ENCODE assay signal across 8 mouse cellular contexts in the genomic region with DNA sequence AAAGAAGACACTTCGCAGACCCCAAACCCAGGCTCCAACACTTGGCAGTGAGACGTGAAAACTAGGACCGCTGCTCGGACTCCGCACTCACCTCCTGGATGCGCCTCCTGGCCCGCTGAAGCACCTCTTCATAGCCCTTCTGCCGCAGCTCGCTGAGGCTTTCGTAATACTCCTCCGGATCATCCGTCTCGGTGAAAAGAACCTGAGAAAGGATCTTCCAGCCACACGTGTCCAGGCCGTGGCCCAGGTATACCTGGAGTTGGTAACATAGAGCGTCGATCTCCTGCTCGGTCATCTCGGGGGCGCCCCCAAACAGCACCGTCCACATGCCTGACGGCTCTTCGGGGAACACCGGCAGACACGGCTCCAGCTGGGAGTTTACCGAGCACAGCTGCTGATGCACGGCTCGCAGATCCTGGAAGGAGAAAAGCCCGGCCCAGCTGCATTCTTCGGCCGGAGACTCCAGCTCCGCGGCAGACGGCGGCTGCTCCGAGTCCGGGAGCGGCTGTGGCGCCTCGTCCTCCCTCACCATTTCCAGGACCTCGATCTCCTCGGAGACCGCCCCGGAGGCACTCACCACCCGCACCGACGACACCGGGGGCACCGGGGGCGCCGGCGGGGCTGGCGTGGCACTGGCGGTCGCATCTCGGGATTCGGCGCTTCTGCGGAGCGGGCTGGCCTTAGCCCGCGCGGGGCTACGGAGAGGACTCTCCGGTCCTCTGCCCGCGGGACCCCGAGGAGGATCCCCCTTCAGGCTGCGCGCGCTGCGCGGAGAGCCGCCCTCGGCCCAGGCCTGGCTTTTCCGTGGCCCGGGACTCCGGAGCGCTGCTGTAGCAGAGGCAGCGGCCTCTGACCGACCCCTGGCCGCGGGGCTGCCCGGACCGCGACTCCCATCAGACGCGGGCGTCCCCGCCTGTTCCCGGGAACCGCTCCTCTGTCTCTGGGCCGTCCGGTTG. TPM values are rescaled to one million over a fixed set of nuclear protein-coding genes. Genes with fewer than 3 reads are reported as not detected.
DNase-seq lines count a peak whose midpoint lies in the region; ATAC-seq and TF ChIP-seq lines count a peak whose summit lies in the region.

No protein-coding gene starts in this region.

- H3K9me3 ChIP-seq in erythroblast, embryonic 14.5 days (ENCODE audit: control insufficient read depth, low read length) = no peaks in the 10 kb centered on the region
- H3K9me3 ChIP-seq in heart, embryonic 13.5 days = no peaks in the 10 kb centered on the region
- no peaks in the 10 kb centered on the region for H3K9me3 ChIP-seq in kidney, postnatal 0 days (replicated peaks; ENCODE audit: low read length)
- H3K9me3 ChIP-seq in neural tube, embryonic 13.5 days = no peaks in the 10 kb centered on the region

- TF ChIP-seq POLR2A in brain, embryonic 14.5 days (IDR thresholded peaks at IDR 0.05; ENCODE audit: borderline replicate concordance, extremely low read depth, insufficient read depth, insufficient read length, poor library complexity, severe bottlenecking) = no peak
- no peak for TF ChIP-seq POLR2A in testis, adult 2 months (IDR thresholded peaks at IDR 0.05; ENCODE audit: control insufficient read depth, low read depth, low read length)

- WGBS in heart, embryonic 13.5 days = under 1% methylated on average over 92 of the region's 94 CpGs
- under 1% methylated on average over 92 of the region's 94 CpGs for WGBS in kidney, postnatal 0 days
- WGBS in neural tube, embryonic 13.5 days = under 1% methylated on average over 94 of the region's 94 CpGs

- peak overlapping the region; percentile 84 for H3K4me2 ChIP-seq in heart, embryonic 13.5 days
- peak overlapping the region; percentile 82 for H3K4me2 ChIP-seq in kidney, postnatal 0 days (ENCODE audit: low read length)
- H3K4me2 ChIP-seq in neural tube, embryonic 13.5 days = peak overlapping the region; percentile 92

- peaks cover 50% of the 10 kb centered on the region for H3K4me1 ChIP-seq in erythroblast, embryonic 14.5 days (ENCODE audit: control insufficient read depth)
- H3K4me1 ChIP-seq in heart, embryonic 13.5 days = peaks cover 34% of the 10 kb centered on the region
- peaks cover 9% of the 10 kb centered on the region; the same call in 1 of the 2 replicates for H3K4me1 ChIP-seq in kidney, postnatal 0 days (replicated peaks; ENCODE audit: insufficient read depth, low read length)
- H3K4me1 ChIP-seq in neural tube, embryonic 13.5 days (replicated peaks) = peaks cover 46% of the 10 kb centered on the region
- H3K4me1 ChIP-seq in testis, adult 2 months (ENCODE audit: control insufficient read depth, insufficient read depth, low read length) = peaks cover 2% of the 10 kb centered on the region; the same call in 1 of the 2 replicates

- H3K27me3 ChIP-seq in erythroblast, embryonic 14.5 days (ENCODE audit: control insufficient read depth) = no peaks in the 10 kb centered on the region
- H3K27me3 ChIP-seq in heart, embryonic 13.5 days (replicated peaks) = no peaks in the 10 kb centered on the region
- no peaks in the 10 kb centered on the region for H3K27me3 ChIP-seq in kidney, postnatal 0 days (ENCODE audit: insufficient read depth, low read length)
- H3K27me3 ChIP-seq in neural tube, embryonic 13.5 days = no peaks in the 10 kb centered on the region
- H3K27me3 ChIP-seq in testis, adult 2 months (ENCODE audit: control insufficient read depth, insufficient read depth, low read length) = no peaks in the 10 kb centered on the region

- DNase-seq in CD8-positive naive resting alpha-beta T cell, adult 2 months (ENCODE audit: low read depth in 2 of 2, low spot score in 2 of 2) = peak; percentile 22 to 23
- peak; percentile 45 for DNase-seq in brain, embryonic 14.5 days (ENCODE audit: low read depth)
- DNase-seq in kidney, postnatal 0 days (ENCODE audit: low spot score) = peak; percentile 62
- peak; percentile 22 to 27 for DNase-seq in lung, adult 18-20 months

- peak overlapping the region; percentile 98 for H3K27ac ChIP-seq in heart, embryonic 13.5 days (replicated peaks)
- H3K27ac ChIP-seq in kidney, postnatal 0 days = peak overlapping the region; percentile 98
- H3K27ac ChIP-seq in neural tube, embryonic 13.5 days (replicated peaks) = peak overlapping the region; percentile 96
- H3K27ac ChIP-seq in testis, adult 2 months (ENCODE audit: control insufficient read depth, insufficient read depth, low read depth, low read length) = peak overlapping the region; percentile 98

- peak overlapping the region; percentile 98 for H3K9ac ChIP-seq in heart, embryonic 13.5 days
- H3K9ac ChIP-seq in kidney, postnatal 0 days (ENCODE audit: low read depth, low read length) = peak overlapping the region; percentile 89
- peak overlapping the region; percentile 96 for H3K9ac ChIP-seq in neural tube, embryonic 13.5 days

- peaks cover 27% of the 10 kb centered on the region for H3K36me3 ChIP-seq in erythroblast, embryonic 14.5 days (ENCODE audit: control insufficient read depth)
- peaks cover 9% of the 10 kb centered on the region for H3K36me3 ChIP-seq in heart, embryonic 13.5 days
- no peaks in the 10 kb centered on the region for H3K36me3 ChIP-seq in kidney, postnatal 0 days (ENCODE audit: insufficient read depth, low read length)
- H3K36me3 ChIP-seq in neural tube, embryonic 13.5 days = no peaks in the 10 kb centered on the region
- no peaks in the 10 kb centered on the region for H3K36me3 ChIP-seq in testis, adult 2 months (ENCODE audit: control insufficient read depth, insufficient read depth, low read length)

- H3K4me3 ChIP-seq in erythroblast, embryonic 14.5 days (replicated peaks) = peak overlapping the region; percentile 100
- H3K4me3 ChIP-seq in heart, embryonic 13.5 days = peak overlapping the region; percentile 99
- H3K4me3 ChIP-seq in kidney, postnatal 0 days (replicated peaks; ENCODE audit: low read depth, low read length) = peak overlapping the region; percentile 87
- peak overlapping the region; percentile 99 for H3K4me3 ChIP-seq in neural tube, embryonic 13.5 days
- peak overlapping the region; percentile 99 for H3K4me3 ChIP-seq in testis, adult 2 months (ENCODE audit: control insufficient read depth, low read depth, low read length)

- no peak for TF ChIP-seq CTCF in brain, embryonic 14.5 days (IDR thresholded peaks at IDR 0.05; ENCODE audit: borderline replicate concordance, extremely low read depth, insufficient read depth, insufficient read length)
- TF ChIP-seq CTCF in kidney, postnatal 0 days (IDR thresholded peaks at IDR 0.05; ENCODE audit: low read depth) = no peak
- no peak for TF ChIP-seq CTCF in testis, adult 2 months (IDR thresholded peaks at IDR 0.05; ENCODE audit: control insufficient read depth, insufficient read depth, insufficient replicate concordance, low read depth, low read length)

- peak; percentile 48; the same call in 1 of the 2 replicates for ATAC-seq in heart, embryonic 13.5 days (ENCODE audit: extremely low read depth, insufficient number of reproducible peaks, low FRiP score, low TSS enrichment)
- ATAC-seq in kidney, postnatal 0 days (replicated peaks; ENCODE audit: low FRiP score, low read depth) = peak; percentile 60
- ATAC-seq in neural tube, embryonic 13.5 days (ENCODE audit: low read depth) = peak; percentile 55

RNA-seq across cellular contexts. Expression of a gene that starts 1.1 kb away (rescaled TPM):
- polyA plus RNA-seq in brain, embryonic 14.5 days (2012; rRNA removed) = 10.2 and 12.3 TPM in 2 replicates
- polyA plus RNA-seq in erythroblast, embryonic 14.5 days (2012) = 0.64 and 0.94 TPM in 2 replicates
- polyA plus RNA-seq in heart, embryonic 13.5 days (2015; fragmentation: Nextera tagmentation; extraction: Ambion mirVana) = 4.0 and 4.5 TPM in 2 replicates
- 6.2 and 7.6 TPM in 2 replicates for polyA plus RNA-seq in kidney, postnatal 0 days (2015; fragmentation: Nextera tagmentation; extraction: Ambion mirVana)
- 6.1 and 6.5 TPM in 2 replicates for polyA plus RNA-seq in neural tube, embryonic 13.5 days (2015; fragmentation: Nextera tagmentation; extraction: Ambion mirVana)
- polyA plus RNA-seq in testis, adult 2 months (2012; rRNA removed) = 12.6 and 20.2 TPM in 2 replicates

Comparison
In these comparisons a context has a peak if more than half of its experiments do, and no peak if none do; other contexts are left out.
1. Peak in every context shown above with its lines: DNase-seq, ATAC-seq, H3K4me3 ChIP-seq and H3K27ac ChIP-seq.